Mouse (Mus musculus): Measurements from ENCODE around the gene 1810062G17Rik.

DNA sequence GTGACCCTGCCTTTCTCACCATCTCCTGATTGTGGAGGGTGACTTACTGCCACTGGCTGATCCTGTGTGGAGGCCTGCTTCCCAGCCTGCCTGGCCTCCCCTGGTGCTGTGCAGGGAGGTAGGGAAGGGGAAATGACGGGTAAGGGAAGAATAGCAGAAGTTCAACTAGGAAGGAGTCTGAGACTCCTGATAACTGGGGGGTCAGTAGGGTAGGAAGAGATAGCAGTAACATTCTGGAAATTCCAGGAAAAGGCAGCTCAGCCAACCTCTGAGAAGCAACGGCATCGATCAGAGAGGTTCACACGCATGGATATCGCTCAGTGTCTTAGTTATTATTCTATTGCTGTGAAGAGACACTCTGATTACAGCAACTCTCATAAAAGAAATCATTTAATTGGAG lies 15.8 kb downstream of the 1810062G17Rik start:
- no peak for TF ChIP-seq CTCF (IDR thresholded peaks at IDR 0.05; ENCODE audit: low read depth, low read length)
- TF ChIP-seq POLR2A (IDR thresholded peaks at IDR 0.05; ENCODE audit: extremely low read depth, insufficient read depth, low read length) = no peak

Measured in liver, adult 2 months (tissue).